Mouse (Mus musculus) heart, adult 9 months (tissue): ENCODE data around the gene Med1.
"Not testable (repeated sequence)": the region's sequence is repeated elsewhere in the genome, so short reads cannot be mapped to it uniquely, and the experiment has no call there.

Experiments used
- DNase-seq, 2 experiments: peaks; one replicate each; pipeline ENCODE4 v3.0.0; 2022; ENCODE audit warnings: low spot score in 2 of 2

The Med1 gene

GRCm38 (mm10) chr11:98192901-98193805 is at the start of gene Med1:
Med1 (minus strand) TSS chr11:98193293.
- DNase-seq, result peak; percentile 93 to 95

GRCm38 (mm10) chr11:98238995-98239394 is 45.9 kb upstream of the Med1 start:
- DNase-seq, result no peak

- DNase-seq, result no peak
These were observed 45.3 kb upstream of the Med1 start for GRCm38 (mm10) chr11:98238416-98238815.

GRCm38 (mm10) chr11:98226349-98226748 is 33.3 kb upstream of the Med1 start:
- DNase-seq, result no peak

- DNase-seq, result no peak
These were observed 20.2 kb upstream of the Med1 start for GRCm38 (mm10) chr11:98213311-98213710.

- DNase-seq, result not testable (repeated sequence)
These were observed 16.6 kb upstream of the Med1 start for GRCm38 (mm10) chr11:98209661-98210060.

- not testable (repeated sequence) for DNase-seq
These were observed 13.2 kb upstream of the Med1 start for GRCm38 (mm10) chr11:98206281-98206680.

GRCm38 (mm10) chr11:98205463-98205862 is 12.4 kb upstream of the Med1 start:
- no peak for DNase-seq

- peak; percentile 16 to 27 for DNase-seq
These were observed 10.9 kb upstream of the Med1 start for GRCm38 (mm10) chr11:98203931-98204421.

DNA sequence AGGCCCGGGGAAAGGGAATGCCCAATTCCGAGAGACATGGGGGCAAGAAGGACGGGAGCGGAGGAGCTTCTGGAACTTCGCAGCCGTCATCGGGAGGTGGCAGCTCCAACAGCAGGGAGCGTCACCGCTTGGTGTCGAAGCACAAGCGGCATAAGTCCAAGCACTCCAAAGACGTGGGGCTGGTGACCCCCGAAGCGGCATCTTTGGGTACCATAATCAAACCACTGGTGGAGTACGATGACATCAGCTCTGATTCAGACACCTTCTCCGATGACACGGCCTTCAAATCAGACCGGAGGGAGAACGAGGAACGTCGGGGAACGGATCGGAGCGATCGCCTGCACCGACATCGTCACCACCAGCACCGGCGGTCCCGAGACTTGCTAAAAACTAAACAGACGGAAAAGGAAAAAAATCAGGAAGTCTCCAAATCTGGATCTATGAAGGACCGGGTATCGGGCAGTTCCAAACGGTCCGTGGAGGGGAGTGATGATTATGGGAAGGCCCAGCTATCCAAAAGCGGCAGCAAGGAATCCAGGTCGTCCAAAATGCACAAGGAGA is 10.3 kb upstream of the Med1 start:
- peak in 1 of 2 experiments; percentile 38 for DNase-seq

DNA sequence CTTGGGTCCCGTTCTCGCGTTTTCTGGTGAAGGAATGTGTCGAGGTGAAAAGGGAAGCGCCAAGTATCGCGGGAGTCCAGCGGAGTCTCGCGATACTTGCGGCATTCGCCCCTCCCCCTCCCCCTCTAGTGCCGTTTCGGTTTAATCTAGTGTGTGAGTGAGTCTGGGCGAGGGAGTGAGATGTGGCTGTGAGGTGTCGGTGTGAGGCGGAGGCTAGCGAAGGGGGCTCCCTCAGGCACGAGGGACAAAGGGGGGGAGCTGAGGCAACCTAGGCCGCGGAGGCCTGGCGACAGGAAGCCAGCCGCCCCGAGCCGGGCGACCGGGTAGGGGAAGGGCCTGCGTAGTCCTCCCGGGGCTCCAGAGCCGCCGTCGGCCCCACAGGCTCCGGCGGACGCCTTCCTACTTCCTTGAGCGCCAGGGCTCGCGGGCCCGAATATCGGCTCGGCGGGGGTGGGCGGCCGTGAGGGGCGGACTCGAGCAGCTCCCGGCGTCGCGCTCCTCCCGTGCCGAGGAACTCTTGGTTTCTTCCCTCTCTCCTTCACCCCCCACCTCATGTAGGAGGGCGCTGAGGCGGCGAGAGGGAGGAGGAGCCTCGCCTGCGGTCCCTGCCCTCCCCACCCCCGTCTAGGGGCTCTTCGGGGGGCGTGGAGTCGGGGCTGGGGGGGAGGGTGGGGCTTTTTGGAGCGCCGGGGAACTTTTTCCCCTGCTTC is 9.7 kb upstream of the Med1 start, which contains the start of gene Cdk12:
Gene Cdk12 (plus strand): TSS at position 419 of the 710 bp plus-strand sequence.
- DNase-seq, result peak; percentile 95 to 98

DNA sequence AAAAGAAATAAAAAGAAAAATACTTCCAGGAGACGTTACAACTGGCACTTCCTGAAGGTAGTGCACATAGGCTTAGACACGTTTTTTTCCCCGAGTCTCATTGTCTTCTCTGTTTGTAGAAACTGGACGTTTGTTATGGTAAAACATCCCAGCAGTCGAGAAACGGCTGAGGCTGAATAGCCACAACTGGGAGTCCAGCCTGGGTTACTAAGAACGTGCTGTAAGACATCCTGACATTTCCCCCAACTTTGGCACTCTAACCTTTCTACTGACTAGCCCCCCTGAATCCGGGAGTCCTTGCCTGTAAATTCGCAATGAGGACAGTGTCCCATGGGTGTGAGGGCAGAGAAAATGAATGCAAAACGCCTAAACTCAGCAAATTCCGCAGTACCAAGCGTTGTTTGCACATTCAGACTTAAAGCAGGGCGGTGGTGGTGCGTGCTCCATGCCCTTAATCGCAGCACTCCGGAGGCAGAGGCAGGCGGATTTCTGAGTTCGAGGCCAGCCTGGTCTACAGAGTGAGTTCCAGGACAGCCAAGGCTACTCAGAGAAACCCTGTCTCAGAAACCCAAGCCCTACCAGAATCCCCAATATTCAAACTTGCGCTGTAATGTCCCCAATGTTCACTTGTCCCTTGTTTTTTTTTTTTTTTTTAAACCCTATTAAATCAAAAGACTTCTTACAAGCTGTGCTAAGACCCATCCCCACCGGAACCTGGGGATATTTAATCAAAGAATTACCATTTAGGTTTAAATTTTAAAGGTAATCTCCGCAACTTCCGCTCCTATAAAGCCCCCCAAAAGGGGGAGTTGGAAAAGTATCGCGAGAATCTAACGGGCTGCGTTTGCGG is 8.9 kb upstream of the Med1 start:
- peak; percentile 13 to 36 for DNase-seq

GRCm38 (mm10) chr11:98190820-98191219 is 2.3 kb downstream of the Med1 start:
- no peak for DNase-seq

DNA sequence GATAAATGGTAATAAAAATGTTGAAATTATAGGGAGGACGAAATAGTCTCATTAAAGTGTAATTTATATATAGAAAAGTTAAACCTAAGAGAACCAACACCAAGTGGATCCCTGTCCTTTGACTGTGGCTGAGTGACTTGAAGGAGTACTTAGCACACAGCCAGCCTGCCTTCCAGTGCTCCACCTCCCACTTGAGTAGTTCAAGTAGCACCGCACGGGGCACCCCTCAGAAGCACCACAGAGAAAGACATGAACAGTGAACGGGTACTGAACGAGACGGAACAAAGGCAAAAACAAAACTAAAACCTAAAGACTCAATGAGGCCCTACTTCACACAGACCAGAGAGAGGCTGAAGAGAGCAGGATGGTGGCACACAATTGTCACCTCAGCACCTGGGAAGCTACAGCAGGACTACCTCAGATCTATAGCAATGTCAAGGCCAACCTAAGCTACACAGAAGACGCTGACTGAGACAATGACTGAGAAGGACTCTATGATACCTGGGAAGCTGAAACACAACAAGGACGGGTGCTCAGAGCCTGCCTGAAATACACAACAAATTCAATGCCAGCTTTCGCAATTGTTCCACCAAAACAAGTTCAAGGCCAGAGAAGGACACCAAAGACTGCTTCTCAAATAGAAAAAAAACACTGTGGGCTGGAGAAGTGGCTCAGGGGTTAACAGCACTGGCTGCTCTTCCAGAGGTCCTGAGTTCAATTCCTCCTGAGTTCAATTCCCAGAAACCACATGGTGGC is 5.3 kb downstream of the Med1 start:
- DNase-seq, result no peak

DNA sequence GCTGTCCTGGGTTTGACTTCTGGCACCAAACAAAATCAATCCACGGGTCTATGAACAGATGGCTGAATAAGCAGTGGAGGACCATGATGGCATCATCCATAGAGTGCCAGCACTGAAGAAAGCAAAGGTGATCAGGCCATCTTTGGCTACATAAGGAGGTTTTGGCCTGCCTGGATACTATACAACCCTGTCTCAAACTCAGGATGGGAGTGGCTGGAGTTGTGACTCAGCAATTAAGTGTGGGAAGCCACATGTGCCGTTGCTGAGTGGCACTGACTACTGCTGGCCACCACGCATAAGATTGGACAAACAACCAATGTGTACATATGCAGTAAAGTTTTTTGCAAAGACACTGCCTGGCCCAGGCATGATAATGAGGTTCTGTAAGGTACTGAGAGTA is 10.9 kb downstream of the Med1 start:
- not testable (repeated sequence) for DNase-seq

DNA sequence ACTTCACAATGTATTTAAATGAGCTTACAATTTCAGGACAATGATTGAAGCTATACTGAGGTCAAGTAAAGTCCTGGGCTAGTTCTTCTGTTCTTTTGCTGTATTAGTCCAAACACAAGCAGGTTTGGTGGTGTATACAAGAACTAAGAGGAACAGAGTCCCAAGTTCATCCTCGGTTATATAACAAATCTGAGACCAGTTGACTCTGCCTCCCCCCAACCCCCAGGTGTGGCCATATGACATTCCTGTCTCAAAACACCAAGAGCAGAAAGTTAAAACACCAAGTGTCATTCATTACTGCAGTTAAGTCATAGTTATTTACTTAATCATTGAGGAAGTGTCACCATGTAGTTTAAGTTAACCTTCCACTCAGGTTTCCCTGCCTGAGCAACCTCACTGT is 24.7 kb downstream of the Med1 start:
- DNase-seq, result no peak

DNA sequence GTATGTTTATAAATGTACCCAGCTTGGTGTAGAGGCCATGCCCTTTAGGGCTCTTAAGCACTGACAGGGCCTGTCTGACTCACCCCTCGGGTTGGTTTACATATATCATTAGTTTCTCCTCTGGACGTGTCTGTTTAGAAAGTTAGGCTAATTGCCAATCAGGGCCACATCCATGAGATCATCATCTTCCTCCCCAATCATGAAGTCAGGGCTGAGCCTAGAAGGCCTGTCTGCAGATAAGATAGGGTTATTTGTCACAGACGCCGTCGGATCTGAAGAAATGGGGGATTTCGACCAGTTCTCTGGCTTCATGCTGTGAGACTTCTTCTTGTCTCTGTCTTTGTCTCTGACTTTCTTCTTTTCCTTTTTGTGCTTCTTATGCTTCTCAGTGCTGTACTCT is 38.0 kb downstream of the Med1 start:
- DNase-seq, result no peak

DNA sequence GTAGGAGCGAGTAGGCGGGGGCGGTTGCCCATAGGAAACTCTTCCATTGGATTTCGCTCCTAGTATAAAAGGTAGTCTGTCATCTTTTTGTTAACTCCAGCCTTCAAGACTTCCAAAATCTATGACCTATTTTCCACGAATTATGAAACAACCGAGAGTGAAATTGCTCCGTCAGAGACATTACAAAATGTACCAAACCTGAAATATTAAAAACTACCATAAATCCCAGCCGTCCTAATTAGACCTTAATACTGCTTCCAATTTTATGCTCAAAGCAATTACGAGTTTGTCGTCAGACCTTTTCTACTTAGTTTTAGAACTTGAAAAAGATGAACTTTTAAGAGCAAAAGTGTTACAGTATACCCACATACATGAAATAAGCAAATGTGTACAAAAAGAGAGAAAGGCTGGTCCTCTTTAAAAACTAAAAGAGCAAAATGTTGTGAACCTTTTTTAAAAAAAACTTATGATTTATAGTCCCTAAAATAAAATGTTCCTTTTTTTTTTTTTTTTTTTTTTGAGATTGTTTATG is 42.4 kb downstream of the Med1 start:
- no peak for DNase-seq

DNA sequence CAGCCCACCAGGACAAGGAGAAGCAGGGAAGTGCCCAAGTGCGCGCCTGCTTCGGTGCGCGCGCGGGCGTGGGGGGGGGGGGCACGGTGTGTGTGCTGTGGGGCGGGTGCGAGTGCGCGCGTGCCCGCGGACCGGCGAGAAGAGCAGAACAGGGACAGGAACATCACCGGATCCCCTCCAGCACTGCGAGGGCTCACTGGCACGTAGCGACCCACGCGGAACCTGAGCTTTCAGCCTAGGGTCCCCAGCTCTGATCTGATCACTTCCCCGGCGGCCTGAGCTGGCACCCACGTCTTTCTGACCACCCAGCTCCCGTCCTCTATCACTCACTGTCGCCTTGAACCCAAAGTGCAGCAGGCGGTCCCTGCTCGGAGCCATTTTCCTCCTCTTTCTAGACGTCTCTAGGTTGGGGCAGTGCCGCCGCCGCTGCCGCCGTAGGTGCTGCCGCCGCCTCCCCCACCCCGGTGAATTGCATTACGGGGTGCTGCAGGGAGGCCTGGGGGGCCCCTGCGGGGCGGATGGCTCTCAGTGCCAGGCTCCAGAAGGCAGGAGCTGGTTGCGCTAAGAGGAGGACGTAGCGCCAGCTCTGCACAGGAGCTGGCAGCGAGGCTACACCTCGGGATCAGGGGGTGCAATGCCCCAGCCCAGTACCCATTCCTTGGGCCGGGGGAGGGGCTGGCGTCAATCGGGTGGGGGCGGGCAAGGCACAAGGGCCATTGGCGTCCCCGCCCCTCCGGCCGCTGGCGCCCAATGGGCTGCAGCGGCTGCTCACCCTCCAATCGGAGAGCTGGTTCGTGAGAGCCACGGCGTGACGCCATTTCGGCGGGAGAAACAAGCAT is 43.1 kb downstream of the Med1 start, which contains the start of gene Fbxl20:
Gene Fbxl20 (minus strand): TSS at position 618 of the 839 bp plus-strand sequence.
- peak; percentile 90 for DNase-seq
